In genomic region chr10:16996820-16997466, GRCm38 (mm10) we compare ENCODE assay signal across 12 mouse cellular contexts.
DNase-seq lines count a peak whose midpoint lies in the region; ATAC-seq and TF ChIP-seq lines count a peak whose summit lies in the region.
"Had no signal": no experiment of that assay in that cellular context is flagged by ENCODE, and none has a peak within 500 bp of the region (broad histone marks: within the 10 kb centered on the region; RNA-seq: fewer than 3 reads in every experiment).

No protein-coding gene starts in this region.

- ATAC-seq in liver, embryonic 14.5 days (ENCODE audit: insufficient read depth), result no peak
- ATAC-seq in liver, embryonic 12.5 days, result no peak
- ATAC-seq in lung, postnatal 0 days, result peak; percentile 74

- H3K27ac ChIP-seq in liver, embryonic 14.5 days, result no peak overlapping the region
- no peak overlapping the region for H3K27ac ChIP-seq in liver, embryonic 12.5 days
- no peak overlapping the region for H3K27ac ChIP-seq in lung, postnatal 0 days (ENCODE audit: low read length)
- H3K27ac ChIP-seq: gastrocnemius, adult 2 months; neural tube, embryonic 12.5 days had no signal

- no peaks in the 10 kb centered on the region for H3K27me3 ChIP-seq in liver, embryonic 14.5 days (ENCODE audit: control insufficient read depth, insufficient read depth, low read length)
- H3K27me3 ChIP-seq in liver, embryonic 12.5 days (replicated peaks), result no peaks in the 10 kb centered on the region
- H3K27me3 ChIP-seq in lung, postnatal 0 days (replicated peaks; ENCODE audit: insufficient read depth, low read length), result no peaks in the 10 kb centered on the region
- H3K27me3 ChIP-seq in splenic B cell, adult 2 months (ENCODE audit: control insufficient read depth, insufficient read depth, low read length, poor library complexity, severe bottlenecking), result no peaks in the 10 kb centered on the region
- H3K27me3 ChIP-seq: megakaryocyte, embryonic 14.5 days; neural tube, embryonic 12.5 days had no signal

- H3K9ac ChIP-seq in liver, embryonic 14.5 days (replicated peaks), result no peak overlapping the region
- H3K9ac ChIP-seq in liver, embryonic 12.5 days, result no peak overlapping the region
- no peak overlapping the region for H3K9ac ChIP-seq in lung, postnatal 0 days (replicated peaks; ENCODE audit: low read depth)
- H3K9ac ChIP-seq: neural tube, embryonic 12.5 days had no signal

- no peak for TF ChIP-seq CTCF in liver, embryonic 14.5 days (IDR thresholded peaks at IDR 0.05; ENCODE audit: low read depth)
- TF ChIP-seq CTCF in lung, postnatal 0 days (IDR thresholded peaks at IDR 0.05), result no peak

- H3K4me2 ChIP-seq in liver, embryonic 14.5 days (ENCODE audit: low read depth), result no peak overlapping the region
- H3K4me2 ChIP-seq in liver, embryonic 12.5 days, result no peak overlapping the region
- H3K4me2 ChIP-seq in lung, postnatal 0 days (replicated peaks; ENCODE audit: low read depth, low read length), result no peak overlapping the region
- H3K4me2 ChIP-seq: neural tube, embryonic 12.5 days had no signal

- 29% methylated on average over 6 of the region's 6 CpGs for WGBS in liver, embryonic 14.5 days (ENCODE audit: insufficient replicate concordance)
- WGBS in liver, embryonic 12.5 days (ENCODE audit: insufficient replicate concordance), result 34% methylated on average over 6 of the region's 6 CpGs
- 56% methylated on average over 6 of the region's 6 CpGs for WGBS in lung, postnatal 0 days

- H3K36me3 ChIP-seq in liver, embryonic 14.5 days (replicated peaks; ENCODE audit: control insufficient read depth, insufficient read depth, low read depth), result no peaks in the 10 kb centered on the region
- H3K36me3 ChIP-seq in liver, embryonic 12.5 days, result no peaks in the 10 kb centered on the region
- H3K36me3 ChIP-seq in lung, postnatal 0 days (ENCODE audit: insufficient read depth, low read length), result no peaks in the 10 kb centered on the region
- H3K36me3 ChIP-seq in splenic B cell, adult 2 months (ENCODE audit: control insufficient read depth, insufficient read depth, low read length, poor library complexity, severe bottlenecking), result no peaks in the 10 kb centered on the region
- H3K36me3 ChIP-seq: neural tube, embryonic 12.5 days had no signal

- no peaks in the 10 kb centered on the region for H3K4me1 ChIP-seq in liver, embryonic 14.5 days (replicated peaks; ENCODE audit: control insufficient read depth in 2 of 2, insufficient read depth in 2 of 2, low read length in 1 of 2)
- H3K4me1 ChIP-seq in liver, embryonic 12.5 days, result no peaks in the 10 kb centered on the region
- peaks cover 4% of the 10 kb centered on the region; the same call in 1 of the 2 replicates for H3K4me1 ChIP-seq in lung, postnatal 0 days (ENCODE audit: insufficient read depth, low read depth, low read length)
- H3K4me1 ChIP-seq: neural tube, embryonic 12.5 days had no signal

- H3K9me3 ChIP-seq in liver, embryonic 14.5 days (ENCODE audit: control insufficient read depth, low read length), result no peaks in the 10 kb centered on the region
- H3K9me3 ChIP-seq in liver, embryonic 12.5 days (replicated peaks), result no peaks in the 10 kb centered on the region
- no peaks in the 10 kb centered on the region for H3K9me3 ChIP-seq in lung, postnatal 0 days (ENCODE audit: low read length)
- H3K9me3 ChIP-seq: megakaryocyte, embryonic 14.5 days; neural tube, embryonic 12.5 days had no signal

- no peak for TF ChIP-seq EP300 in liver, embryonic 14.5 days (IDR thresholded peaks at IDR 0.05; ENCODE audit: low read depth)
- peak; percentile 68 for TF ChIP-seq EP300 in lung, postnatal 0 days (IDR thresholded peaks at IDR 0.05)

- peak in 2 of 3 experiments; percentile 10 to 11 for DNase-seq in liver, embryonic 14.5 days (ENCODE audit: low read depth in 3 of 3, low spot score in 3 of 3)
- peak; percentile 49 for DNase-seq in brain, adult 2 months (ENCODE audit: low read depth, low spot score)
- peak; percentile 76 for DNase-seq in lung, postnatal 0 days (ENCODE audit: low spot score)
- peak; percentile 73 for DNase-seq in splenic B cell, adult 2 months (ENCODE audit: low read depth, low spot score)
- DNase-seq in ovary, adult 18-20 months (ENCODE audit: low spot score), result no peak
- DNase-seq in cerebellum, adult 9-11 months, result no peak
- DNase-seq: adrenal gland, postnatal 14 days; gastrocnemius, adult 2 months; thymus, adult 18-20 months had no signal

- no peak overlapping the region for H3K4me3 ChIP-seq in liver, embryonic 14.5 days (ENCODE audit: insufficient read depth in 1 of 2, low read depth in 2 of 2, low read length in 2 of 2)
- no peak overlapping the region for H3K4me3 ChIP-seq in liver, embryonic 12.5 days
- H3K4me3 ChIP-seq in lung, postnatal 0 days (ENCODE audit: low read depth, low read length), result no peak overlapping the region
- H3K4me3 ChIP-seq: gastrocnemius, adult 2 months; megakaryocyte, embryonic 14.5 days; neural tube, embryonic 12.5 days had no signal

Comparison
In these comparisons a context has a peak if more than half of its experiments do, and no peak if none do; other contexts are left out.
1. DNase-seq: peak in liver, embryonic 14.5 days (2 of 3), brain, adult 2 months (single experiment), lung, postnatal 0 days (single experiment) and splenic B cell, adult 2 months (single experiment); none in ovary, adult 18-20 months (single experiment) and cerebellum, adult 9-11 months (single experiment).